Mouse (Mus musculus) lung, adult 2 months (tissue): ENCODE measurements at regions not wholly inside any gene's neighbourhood (a gene's known extent, or its start where the extent isn't known, plus 50 kb on each side); places are given as distances from the start of the nearest gene placed in this dataset.

Source experiments
- DNase-seq: peaks from one replicate; pipeline ENCODE4 v3.0.0; 2022
- H3K4me1 ChIP-seq: fragments of 200-500 bp; 2 replicates; pipeline ENCODE4 v1.6.1; 2011; ENCODE audit warnings: low read length; ENCODE audit not compliant: control insufficient read depth, insufficient read depth
- H3K4me3 ChIP-seq: fragments of 200-500 bp; replicated peaks from 2 replicates; pipeline ENCODE3; 2011; ENCODE audit warnings: low read depth, mild to moderate bottlenecking, control low read depth, low read length; ENCODE audit errors: extremely low read depth
- CTCF ChIP-seq: fragments of 200-500 bp; IDR thresholded peaks from 2 replicates; pipeline ENCODE4 v1.5.1; 2011; ENCODE audit warnings: mild to moderate bottlenecking, low read length, control low read depth; ENCODE audit not compliant: insufficient read depth
- POLR2A ChIP-seq: fragments of 200-500 bp; IDR thresholded peaks from 2 replicates; pipeline ENCODE4 v1.6.1; 2011; ENCODE audit warnings: low read depth, mild to moderate bottlenecking, control low read depth, low read length, borderline replicate concordance; ENCODE audit errors: extremely low read depth
- WGBS: fragments of 180-500 bp; shearing (Covaris S2); methylation state at CpG from one replicate; pipeline ENCODE4 v1.1.7; 2018; 5-methylcytosine and 5-hydroxymethylcytosine counted together

DNA sequence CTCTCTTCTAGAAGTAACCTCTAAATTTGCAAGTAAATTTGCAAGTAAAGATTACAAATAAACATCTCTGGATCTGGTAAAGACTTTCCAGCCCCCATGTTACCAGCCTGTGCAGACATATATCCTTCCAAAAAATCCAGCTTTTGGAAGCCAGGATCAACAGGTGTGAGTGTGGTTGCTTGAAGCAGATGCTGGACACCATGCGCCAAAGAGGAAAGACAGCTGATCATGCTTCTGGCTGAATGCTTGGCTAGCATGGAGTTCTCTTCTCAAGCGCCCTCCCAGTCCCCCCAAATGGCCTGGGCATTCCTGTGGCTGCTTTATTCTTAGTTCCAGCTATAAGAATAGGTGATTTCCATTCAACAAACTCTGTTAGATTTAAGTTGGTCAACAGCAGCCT is 404.9 kb downstream of the Gm45692 start:
- TF ChIP-seq POLR2A (no peak), CTCF (no peak)
- WGBS, result 83% methylated on average over 2 of the region's 2 CpGs
- H3K4me1 ChIP-seq, result no peaks in the 10 kb centered on the region
- H3K4me3 ChIP-seq, result no peak overlapping the region
- no peak for DNase-seq

DNA sequence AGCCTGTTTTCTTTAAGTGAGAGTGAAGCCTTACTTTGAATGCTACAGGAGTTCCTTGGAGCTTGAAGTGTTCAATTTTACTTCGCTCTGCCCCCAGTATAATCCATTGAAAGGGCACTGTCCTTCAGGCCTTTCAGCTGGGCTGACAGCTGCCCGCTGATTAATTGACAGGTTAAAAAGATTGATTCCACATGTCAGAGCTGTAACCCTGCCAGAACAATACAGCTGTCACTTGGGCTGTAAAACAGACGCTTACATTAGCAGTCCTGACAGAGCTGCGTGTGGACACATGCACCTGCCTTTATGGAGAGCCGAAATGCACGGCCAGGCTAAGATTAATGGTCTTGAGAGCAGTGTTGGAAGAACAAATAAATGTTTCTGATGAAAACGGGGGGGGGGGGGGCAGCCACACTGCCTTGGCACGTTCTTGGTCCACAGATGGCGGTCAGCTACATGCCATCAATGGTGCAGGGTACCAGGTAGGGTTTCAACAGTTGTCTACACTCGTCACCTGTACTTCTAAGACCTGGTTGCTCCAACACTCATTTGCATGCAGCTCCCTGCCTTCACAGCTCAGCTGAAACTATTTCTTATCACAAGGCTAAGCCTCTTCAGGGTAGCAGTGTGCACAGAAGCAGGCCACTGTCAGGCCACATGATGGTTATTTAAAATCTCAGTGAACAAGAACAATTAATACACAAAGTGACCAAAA is 407.3 kb downstream of the Gm45692 start:
- Histone ChIP-seq H3K4me1 (no peaks in the 10 kb centered on the region), H3K4me3 (no peak overlapping the region)
- WGBS, result 26% methylated on average over 10 of the region's 10 CpGs
- TF ChIP-seq CTCF (no peak), POLR2A (no peak)
- no peak for DNase-seq

DNA sequence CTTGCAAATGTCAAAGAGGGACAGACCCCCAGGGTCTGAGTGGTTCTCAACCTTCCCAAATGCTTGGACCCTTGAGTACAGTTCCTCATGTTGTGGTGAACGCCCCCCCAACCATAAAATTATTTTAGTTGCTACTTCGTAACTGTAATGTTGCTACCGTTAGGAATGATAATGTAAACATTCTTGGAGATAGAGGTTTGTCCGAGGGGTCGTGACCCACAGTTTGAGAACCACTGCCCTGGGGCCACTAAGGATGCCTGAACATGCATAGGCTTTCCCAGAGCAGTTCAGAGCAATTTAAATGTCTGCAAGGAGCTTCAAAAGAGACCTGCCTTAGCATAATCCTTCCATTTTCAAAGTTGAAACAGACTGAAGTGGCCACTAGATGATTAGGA is 407.8 kb downstream of the Gm45692 start:
- Histone ChIP-seq H3K4me1 (no peaks in the 10 kb centered on the region), H3K4me3 (no peak overlapping the region)
- TF ChIP-seq POLR2A (no peak), CTCF (no peak)
- DNase-seq, result no peak
- WGBS, result 47% methylated on average over 5 of the region's 5 CpGs

DNA sequence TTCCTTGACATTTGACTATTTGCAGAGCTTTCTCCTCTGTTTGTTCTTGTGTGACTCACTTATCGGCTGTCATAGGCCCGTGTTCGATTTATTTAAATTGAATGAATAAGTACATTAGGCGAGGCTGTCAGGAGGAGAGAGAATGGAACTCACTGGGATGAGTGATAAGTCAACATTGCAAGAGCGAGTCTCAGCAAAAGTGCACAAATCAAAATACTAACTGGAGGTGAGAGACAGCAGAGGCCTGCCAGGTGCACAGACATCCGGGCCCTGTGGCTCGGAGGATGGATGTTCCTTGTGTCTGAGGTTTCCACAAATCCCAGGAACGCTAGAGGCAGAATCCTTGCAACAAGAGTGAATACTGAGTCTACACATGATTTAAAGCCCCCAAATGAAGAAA is 410.6 kb downstream of the Gm45692 start:
- Histone ChIP-seq H3K4me1 (no peaks in the 10 kb centered on the region), H3K4me3 (no peak overlapping the region)
- TF ChIP-seq POLR2A (no peak), CTCF (no peak)
- 55% methylated on average over 8 of the region's 8 CpGs for WGBS
- no peak for DNase-seq

DNA sequence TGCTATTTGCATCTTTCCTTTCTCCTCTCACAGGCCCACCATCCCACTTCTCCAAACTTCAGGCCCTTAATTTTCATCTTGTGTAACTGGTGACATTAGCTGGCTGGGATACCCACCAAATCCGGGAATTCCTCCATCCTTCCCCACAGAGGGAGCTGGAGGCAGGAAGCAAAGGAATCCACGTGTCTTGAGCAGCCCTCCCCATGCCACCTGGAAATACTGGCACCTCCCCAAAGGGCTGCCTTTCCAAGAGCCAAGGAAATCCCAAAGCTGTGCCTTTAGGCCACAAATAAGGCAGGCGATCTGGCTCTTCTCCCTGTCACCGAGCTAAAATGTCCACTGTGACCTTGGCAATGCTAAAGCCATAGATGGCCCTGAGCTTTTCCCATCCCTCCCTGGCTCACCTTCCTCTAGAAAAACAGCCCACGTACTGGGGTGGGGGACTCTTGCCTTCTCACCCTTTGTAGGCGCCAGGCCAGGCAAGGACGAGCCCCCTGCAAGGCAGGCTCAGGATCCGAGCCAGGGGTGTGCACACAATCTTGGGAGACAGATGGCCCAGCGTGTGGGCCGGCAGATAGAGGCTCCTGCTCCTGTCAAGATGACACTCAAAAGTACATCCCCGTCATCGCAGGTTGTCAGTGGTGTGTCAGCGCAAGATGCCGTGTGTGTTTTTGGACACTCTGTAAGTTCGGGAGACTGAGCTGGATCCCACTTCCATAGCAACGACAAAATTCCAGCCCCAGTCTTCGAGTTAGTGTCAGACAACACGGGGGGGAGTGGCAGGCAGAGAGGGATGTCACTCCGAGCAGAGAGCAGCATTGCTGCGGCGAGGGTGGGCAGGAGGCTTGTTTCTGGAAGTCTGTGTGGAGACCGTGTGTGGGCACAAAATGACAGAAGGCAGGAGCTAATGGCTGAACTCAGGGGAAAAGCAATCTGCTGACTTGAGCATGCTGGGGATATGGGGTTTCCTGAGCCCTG is 414.4 kb downstream of the Gm45692 start:
- no peak for TF ChIP-seq POLR2A
- TF ChIP-seq CTCF, result no peak

DNA sequence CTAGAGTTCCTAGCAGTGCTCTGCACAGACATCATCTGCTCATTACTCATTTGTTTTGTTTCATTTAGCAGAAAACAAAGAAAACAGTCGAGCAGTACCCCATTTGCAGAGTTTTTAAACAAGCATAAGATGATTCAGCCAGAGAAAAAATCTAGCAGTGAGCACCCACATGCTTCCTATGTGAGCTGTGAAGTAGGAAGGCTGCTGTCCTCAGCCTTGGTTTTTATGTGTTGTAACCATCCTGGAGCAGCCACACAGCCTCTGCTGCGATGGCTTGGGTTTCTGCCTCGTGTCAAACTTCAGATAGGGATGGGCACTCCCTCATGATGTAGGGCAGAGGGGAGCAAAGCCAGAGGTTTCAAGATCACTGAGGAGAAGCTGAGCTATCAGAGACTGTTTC is 416.5 kb downstream of the Gm45692 start:
- DNase-seq, result no peak
- 30% methylated on average over 3 of the region's 3 CpGs for WGBS
- TF ChIP-seq CTCF (no peak), POLR2A (no peak)
- Histone ChIP-seq H3K4me3 (no peak overlapping the region), H3K4me1 (no peaks in the 10 kb centered on the region)

More for the DNA sequence above, 414.4 kb downstream of the Gm45692 start:
- 46% methylated on average over 22 of the region's 22 CpGs for WGBS
- DNase-seq, result no peak
- Histone ChIP-seq H3K4me3 (no peak overlapping the region), H3K4me1 (no peaks in the 10 kb centered on the region)

DNA sequence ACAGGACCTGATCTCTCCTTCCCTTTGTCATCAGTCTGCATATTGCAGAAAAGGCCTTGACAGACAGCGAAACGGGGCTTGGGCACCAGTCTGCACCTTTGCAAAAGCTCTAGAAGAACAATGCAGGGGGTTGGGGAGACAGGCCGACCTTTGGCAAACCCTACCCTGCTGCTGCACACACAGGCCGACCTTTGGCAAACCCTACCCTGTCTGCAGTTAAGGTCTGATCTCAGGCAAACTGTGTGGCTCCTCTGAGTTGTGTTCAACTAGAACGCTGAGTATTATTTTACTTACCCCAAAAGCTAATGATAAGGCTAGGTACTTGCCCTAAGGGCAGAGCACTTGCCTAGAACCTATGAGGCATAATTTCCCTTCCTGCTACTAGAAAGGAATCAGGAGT is 423.4 kb upstream of the Zfp703 start:
- no peak for DNase-seq
- Histone ChIP-seq H3K4me1 (no peaks in the 10 kb centered on the region), H3K4me3 (no peak overlapping the region)
- WGBS, result 79% methylated on average over 5 of the region's 5 CpGs
- no peak for TF ChIP-seq POLR2A
- no peak for TF ChIP-seq CTCF

DNA sequence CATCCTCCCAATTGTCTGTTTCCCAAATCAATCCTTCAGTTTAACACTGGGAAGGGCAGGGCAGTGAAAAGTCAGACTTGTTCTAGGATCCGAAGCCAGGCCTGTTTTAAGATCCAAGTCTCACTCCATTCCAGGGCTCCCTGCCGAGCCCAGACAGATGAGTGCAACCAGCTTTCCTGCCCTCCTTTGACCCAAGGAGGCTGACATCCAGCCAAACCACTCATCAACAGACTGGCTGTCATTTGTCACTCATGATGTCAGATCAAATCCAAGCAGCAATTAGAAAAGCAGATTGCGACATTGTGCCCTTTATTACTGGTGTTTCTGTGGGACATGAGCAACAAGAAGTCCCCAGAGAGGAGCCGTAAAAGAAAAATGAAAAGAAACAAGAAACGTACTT is 417.9 kb upstream of the Zfp703 start:
- no peaks in the 10 kb centered on the region for H3K4me1 ChIP-seq
- no peak overlapping the region for H3K4me3 ChIP-seq
- 60% methylated on average over 5 of the region's 5 CpGs for WGBS
- no peak for TF ChIP-seq CTCF
- TF ChIP-seq POLR2A, result no peak
- peak; percentile 16 for DNase-seq

DNA sequence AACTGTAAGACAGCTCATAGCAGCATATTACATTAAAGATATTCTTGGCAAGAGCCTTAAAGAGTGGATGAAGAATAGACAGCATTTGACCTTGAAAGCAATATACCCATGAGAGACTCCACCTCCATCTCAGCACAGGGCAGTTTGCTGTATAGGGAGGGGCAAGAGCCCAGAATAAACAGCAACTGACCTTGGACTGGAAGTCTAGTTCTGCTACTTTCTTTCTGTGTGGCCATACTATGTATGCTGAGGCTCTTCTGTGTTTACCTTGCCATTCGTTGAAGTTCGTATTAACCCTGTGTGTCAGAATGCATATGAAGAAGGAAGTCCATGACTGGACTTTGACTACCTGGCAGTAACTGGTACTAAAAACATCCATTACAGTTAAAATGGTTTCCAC is 414.0 kb upstream of the Zfp703 start:
- TF ChIP-seq CTCF (no peak), POLR2A (no peak)
- no peak for DNase-seq
- no peaks in the 10 kb centered on the region for H3K4me1 ChIP-seq
- H3K4me3 ChIP-seq, result no peak overlapping the region
- whole genome bisulfite sequencing, result 75% methylated on average over 2 of the region's 2 CpGs

DNA sequence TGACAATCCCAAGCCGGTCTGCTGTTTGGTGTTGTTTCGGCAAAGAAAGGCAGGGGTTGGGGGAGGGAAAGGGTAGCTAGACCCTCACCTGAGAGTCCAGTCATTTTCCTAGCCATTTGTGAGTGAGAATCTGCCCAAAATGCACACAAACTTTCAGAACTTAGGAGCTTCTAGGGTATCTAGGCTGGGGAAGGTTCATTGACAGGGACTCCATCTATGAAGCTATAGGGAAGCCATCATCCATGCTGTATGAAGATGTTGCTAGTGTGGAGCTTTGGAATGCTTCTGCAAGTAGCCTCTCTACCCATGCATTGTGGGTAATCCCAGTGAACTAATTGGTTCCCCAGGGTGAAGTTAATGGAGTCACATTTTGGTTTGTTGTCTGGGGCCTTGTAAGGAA is 412.9 kb upstream of the Zfp703 start:
- WGBS, result 94% methylated on average over 2 of the region's 2 CpGs
- Histone ChIP-seq H3K4me1 (no peaks in the 10 kb centered on the region), H3K4me3 (no peak overlapping the region)
- DNase-seq, result no peak
- TF ChIP-seq CTCF, result no peak
